Mouse (Mus musculus) erythroblast, embryonic 14.5 days (primary cell): ENCODE data around the gene 1700001C02Rik.

ENCODE experiments used
- GATA1 ChIP-seq: IDR thresholded peaks from 2 replicates; pipeline ENCODE4 v1.6.1; 2012; ENCODE audit warnings: low read length, inconsistent platforms, mixed read lengths
- TAL1 ChIP-seq: IDR thresholded peaks from 3 replicates; pipeline ENCODE4 v1.6.1; 2012; ENCODE audit warnings: low read length, inconsistent platforms, mixed read lengths

GRCm38 (mm10) chr5:30523131-30523530 is 57.3 kb downstream of the 1700001C02Rik start:
- TF ChIP-seq TAL1 (no peak), GATA1 (no peak)
